Mouse (Mus musculus) myocyte (in vitro differentiated cells): Measurements from ENCODE around the gene Odf3. TPM values are rescaled to one million over a fixed set of nuclear protein-coding genes. Genes with fewer than 3 reads are reported as not detected.

Source experiments
- H3K27me3 ChIP-seq: one replicate; pipeline ENCODE4 v1.6.1; 2011; ENCODE audit not compliant: control insufficient read depth, insufficient read depth, insufficient read length
- H3K36me3 ChIP-seq: one replicate; pipeline ENCODE4 v1.6.1; 2011; ENCODE audit not compliant: control insufficient read depth, insufficient read depth
- H3K4me2 ChIP-seq: one replicate; pipeline ENCODE4 v1.6.1; 2011; ENCODE audit warnings: low read depth, control low read depth
- H3K4me3 ChIP-seq: one replicate; pipeline ENCODE4 v1.5.1; 2011; ENCODE audit warnings: mild to moderate bottlenecking, control low read depth, moderate library complexity
- H3K79me2 ChIP-seq: one replicate; pipeline ENCODE4 v1.6.1; 2011; ENCODE audit not compliant: control insufficient read depth, insufficient read depth
- H3ac ChIP-seq: one replicate; pipeline ENCODE4 v1.6.1; 2011; ENCODE audit not compliant: control insufficient read depth, insufficient read length
- CEBPB ChIP-seq: IDR thresholded peaks from 2 replicates; pipeline ENCODE4 v1.6.1; 2011; ENCODE audit warnings: mild to moderate bottlenecking, moderate library complexity; ENCODE audit not compliant: poor library complexity, insufficient read depth, severe bottlenecking
- E2F4 ChIP-seq: IDR thresholded peaks from one replicate; pipeline ENCODE4 v1.6.1; 2011; ENCODE audit warnings: mild to moderate bottlenecking, control low read depth, moderate library complexity; ENCODE audit not compliant: insufficient read depth
- MAX ChIP-seq: IDR thresholded peaks from one replicate; pipeline ENCODE4 v1.6.1; 2011; ENCODE audit warnings: low read depth, mild to moderate bottlenecking, control low read depth
- MYOD1 ChIP-seq, 3 experiments: IDR thresholded peaks; one replicate each; pipeline ENCODE4 v1.6.1; 2011; ENCODE audit warnings: control low read depth in 2 of 3, low read depth in 2 of 3, mild to moderate bottlenecking in 2 of 3, moderate library complexity in 1 of 3; ENCODE audit not compliant: insufficient read length in 2 of 3, control insufficient read depth in 1 of 3
- MYOG ChIP-seq, 3 experiments: IDR thresholded peaks; one replicate each; pipeline ENCODE4 v1.6.1; 2011; ENCODE audit warnings: control low read depth in 2 of 3, low read depth in 2 of 3, mild to moderate bottlenecking in 2 of 3; ENCODE audit not compliant: insufficient read length in 2 of 3, control insufficient read depth in 1 of 3, insufficient read depth in 1 of 3
- POLR2A ChIP-seq: IDR thresholded peaks from one replicate; pipeline ENCODE4 v1.6.1; 2011; ENCODE audit warnings: low read depth, mild to moderate bottlenecking, control low read depth, moderate library complexity; ENCODE audit not compliant: insufficient read length
- POLR2AphosphoS2 ChIP-seq: IDR thresholded peaks from one replicate; pipeline ENCODE4 v1.6.1; 2011; ENCODE audit warnings: low read depth, control low read depth; ENCODE audit not compliant: insufficient read length
- REST ChIP-seq: IDR thresholded peaks from one replicate; pipeline ENCODE4 v1.6.1; 2011; ENCODE audit warnings: mild to moderate bottlenecking, control low read depth, moderate library complexity; ENCODE audit not compliant: insufficient read depth, insufficient read length
- SRF ChIP-seq: IDR thresholded peaks from one replicate; pipeline ENCODE4 v1.6.1; 2011; ENCODE audit warnings: low read depth; ENCODE audit not compliant: control insufficient read depth, insufficient read length
- TCF12 ChIP-seq: IDR thresholded peaks from one replicate; pipeline ENCODE4 v1.6.1; 2011; ENCODE audit warnings: mild to moderate bottlenecking, control low read depth; ENCODE audit not compliant: poor library complexity, insufficient read depth, severe bottlenecking
- TCF3 ChIP-seq: IDR thresholded peaks from one replicate; pipeline ENCODE4 v1.6.1; 2011; ENCODE audit warnings: low read depth, control low read depth; ENCODE audit not compliant: insufficient read length
- USF1 ChIP-seq: IDR thresholded peaks from one replicate; pipeline ENCODE4 v1.6.1; 2011; ENCODE audit warnings: low read depth, mild to moderate bottlenecking, control low read depth, moderate library complexity
- polyA plus RNA-seq: library from polyadenylated mRNA; unstranded; fragments of >200 nt; fragmentation: generic; extraction: Trizol; gene quantifications from one replicate; pipeline ENCODE4 v1.2.1, GENCODE M21; 2012; ENCODE audit warnings: missing spikeins

Gene Odf3
- polyA plus RNA-seq, 1 experiment = 0.07 TPM

- no peaks in the 10 kb centered on the region for H3K36me3 ChIP-seq
- H3K27me3 ChIP-seq = no peaks in the 10 kb centered on the region
- H3K79me2 ChIP-seq = no peaks in the 10 kb centered on the region
- TF ChIP-seq POLR2A (no peak), POLR2AphosphoS2 (no peak), SRF (no peak), MYOG (IDR thresholded peaks at IDR 0.05; ENCODE audit: control insufficient read depth in 1 of 3, insufficient read depth in 1 of 3, insufficient read length in 2 of 3, low read depth in 2 of 3) (no peak), CEBPB (no peak), TCF3 (no peak), USF1 (no peak), MAX (no peak), E2F4 (no peak), MYOD1 (IDR thresholded peaks at IDR 0.05; ENCODE audit: control insufficient read depth in 1 of 3, insufficient read length in 2 of 3, low read depth in 2 of 3) (no peak), TCF12 (no peak)
- no peak overlapping the region for H3K4me3 ChIP-seq
- no peak overlapping the region for H3ac ChIP-seq
- no peak overlapping the region for H3K4me2 ChIP-seq
Observed at GRCm38 (mm10) chr7:140811714-140812113, 35.9 kb upstream of the Odf3 start.

- TF ChIP-seq REST (no peak), SRF (no peak), POLR2A (no peak), E2F4 (no peak), MAX (no peak), TCF3 (no peak), MYOG (IDR thresholded peaks at IDR 0.05; ENCODE audit: control insufficient read depth in 1 of 3, insufficient read depth in 1 of 3, insufficient read length in 2 of 3, low read depth in 2 of 3) (no peak), USF1 (no peak), CEBPB (no peak), POLR2AphosphoS2 (no peak), MYOD1 (IDR thresholded peaks at IDR 0.05; ENCODE audit: control insufficient read depth in 1 of 3, insufficient read length in 2 of 3, low read depth in 2 of 3) (no peak), TCF12 (no peak)
- H3ac ChIP-seq = no peak overlapping the region
- no peaks in the 10 kb centered on the region for H3K27me3 ChIP-seq
- H3K79me2 ChIP-seq = no peaks in the 10 kb centered on the region
- no peak overlapping the region for H3K4me3 ChIP-seq
- no peak overlapping the region for H3K4me2 ChIP-seq
- H3K36me3 ChIP-seq = no peaks in the 10 kb centered on the region
Observed at GRCm38 (mm10) chr7:140812850-140813249, 34.8 kb upstream of the Odf3 start.

- no peak for TF ChIP-seq REST
- TF ChIP-seq TCF3 = no peak
- no peak for TF ChIP-seq MYOD1 (IDR thresholded peaks at IDR 0.05; ENCODE audit: control insufficient read depth in 1 of 3, insufficient read length in 2 of 3, low read depth in 2 of 3)
- TF ChIP-seq POLR2A = no peak
- no peak for TF ChIP-seq MAX
- TF ChIP-seq USF1 = no peak
- TF ChIP-seq CEBPB = no peak
- TF ChIP-seq TCF12 = no peak
- no peak for TF ChIP-seq POLR2AphosphoS2
- no peak for TF ChIP-seq E2F4
- no peak for TF ChIP-seq MYOG (IDR thresholded peaks at IDR 0.05; ENCODE audit: control insufficient read depth in 1 of 3, insufficient read depth in 1 of 3, insufficient read length in 2 of 3, low read depth in 2 of 3)
- TF ChIP-seq SRF = no peak
- no peak overlapping the region for H3K4me2 ChIP-seq
Observed at GRCm38 (mm10) chr7:140820173-140820572, 27.4 kb upstream of the Odf3 start.

GRCm38 (mm10) chr7:140821305-140821652 is 26.3 kb upstream of the Odf3 start:
- H3K4me3 ChIP-seq = no peak overlapping the region
- no peak for TF ChIP-seq POLR2A
- TF ChIP-seq POLR2AphosphoS2 = no peak
- TF ChIP-seq TCF3 = no peak
- no peak for TF ChIP-seq E2F4
- TF ChIP-seq MYOG (IDR thresholded peaks at IDR 0.05; ENCODE audit: control insufficient read depth in 1 of 3, insufficient read depth in 1 of 3, insufficient read length in 2 of 3, low read depth in 2 of 3) = no peak
- no peak for TF ChIP-seq MAX
- no peak for TF ChIP-seq MYOD1 (IDR thresholded peaks at IDR 0.05; ENCODE audit: control insufficient read depth in 1 of 3, insufficient read length in 2 of 3, low read depth in 2 of 3)
- no peak for TF ChIP-seq CEBPB
- no peak for TF ChIP-seq TCF12
- TF ChIP-seq USF1 = no peak
- no peak for TF ChIP-seq REST

More at GRCm38 (mm10) chr7:140820173-140820572, 27.4 kb upstream of the Odf3 start:
- H3K79me2 ChIP-seq = no peaks in the 10 kb centered on the region
- H3K36me3 ChIP-seq = no peaks in the 10 kb centered on the region
- no peak overlapping the region for H3K4me3 ChIP-seq
- no peak overlapping the region for H3ac ChIP-seq
- H3K27me3 ChIP-seq = no peaks in the 10 kb centered on the region

More at GRCm38 (mm10) chr7:140821305-140821652, 26.3 kb upstream of the Odf3 start:
- H3K79me2 ChIP-seq = no peaks in the 10 kb centered on the region
- H3ac ChIP-seq = no peak overlapping the region
- no peaks in the 10 kb centered on the region for H3K36me3 ChIP-seq
- peak overlapping the region; percentile 34 for H3K4me2 ChIP-seq
- H3K27me3 ChIP-seq = no peaks in the 10 kb centered on the region
